Mouse (Mus musculus): ENCODE measurements around the gene Gm44511. TPM values are rescaled to one million over a fixed set of nuclear protein-coding genes. Genes with fewer than 3 reads are reported as not detected.
"Not testable (repeated sequence)": the region's sequence is repeated elsewhere in the genome, so short reads cannot be mapped to it uniquely, and the experiment has no call there.

Gm44511 gene
- polyA plus RNA-seq, 1 experiment from 2014 or later, result not detected

GRCm38 (mm10) chr6:128760416-128761143, 65.5 kb downstream of the Gm44511 start:
- under 1% methylated on average over 44 of the region's 44 CpGs for WGBS
- not testable (repeated sequence) for H3K4me1 ChIP-seq; H3K27me3 ChIP-seq (ENCODE audit: low read depth, poor library complexity, severe bottlenecking); H3K36me3 ChIP-seq; H3K9me3 ChIP-seq (replicated peaks)
- peak overlapping the region; percentile 68; the same call in 1 of the 2 replicates for H3K27ac ChIP-seq
- peak; percentile 93 for DNase-seq (ENCODE audit: low spot score)
- H3K4me3 ChIP-seq, result peak overlapping the region; percentile 62

DNA sequence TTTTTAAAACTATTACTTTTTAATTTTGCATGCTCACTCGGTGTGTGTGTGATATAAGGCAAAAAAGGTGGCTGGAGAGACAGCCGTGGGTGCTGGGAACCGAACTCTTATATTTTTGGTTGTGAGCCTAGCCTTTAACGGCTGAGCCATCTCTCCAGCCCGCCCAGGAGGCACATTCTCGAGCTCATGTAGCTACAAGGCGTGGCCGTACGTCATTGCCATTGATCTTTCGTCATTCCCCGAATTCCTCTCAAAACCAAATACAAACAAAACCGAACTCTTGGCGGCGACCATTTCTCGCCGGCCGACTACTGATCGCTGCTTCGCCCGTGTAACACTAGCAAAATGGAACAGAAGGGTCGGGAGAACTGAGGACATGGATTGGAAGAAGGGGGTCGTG, 66.1 kb downstream of the Gm44511 start:
- H3K9me3 ChIP-seq (replicated peaks); H3K4me1 ChIP-seq; H3K36me3 ChIP-seq; H3K27me3 ChIP-seq (ENCODE audit: low read depth, poor library complexity, severe bottlenecking): not testable (repeated sequence)
- WGBS, result under 1% methylated on average over 22 of the region's 22 CpGs
- Histone ChIP-seq H3K27ac (0 out of 2 replicates have a peak overlapping the region, but pooled peaks have one; percentile 53), H3K4me3 (peak overlapping the region; percentile 62)
- DNase-seq (ENCODE audit: low spot score), result peak; percentile 89

GRCm38 (mm10) chr6:128759221-128759950, 66.7 kb downstream of the Gm44511 start:
- Histone ChIP-seq H3K4me3 (peak overlapping the region; percentile 62), H3K27ac (no peak overlapping the region), H3K4me1 (peaks cover 8% of the 10 kb centered on the region; the same call in 1 of the 2 replicates), H3K9me3 (replicated peaks) (no peaks in the 10 kb centered on the region), H3K27me3 (ENCODE audit: low read depth, poor library complexity, severe bottlenecking) (no peaks in the 10 kb centered on the region), H3K36me3 (no peaks in the 10 kb centered on the region)
- WGBS, result 80% methylated on average over 5 of the region's 5 CpGs
- no peak for DNase-seq (ENCODE audit: low spot score)

- H3K9me3 ChIP-seq (replicated peaks); H3K4me3 ChIP-seq; H3K36me3 ChIP-seq; H3K4me1 ChIP-seq; H3K27me3 ChIP-seq (ENCODE audit: low read depth, poor library complexity, severe bottlenecking); H3K27ac ChIP-seq; DNase-seq (ENCODE audit: low spot score): not testable (repeated sequence)
- 51% methylated on average over 4 of the region's 4 CpGs for WGBS
Observed at GRCm38 (mm10) chr6:128755402-128755763, 70.7 kb downstream of the Gm44511 start.

DNA sequence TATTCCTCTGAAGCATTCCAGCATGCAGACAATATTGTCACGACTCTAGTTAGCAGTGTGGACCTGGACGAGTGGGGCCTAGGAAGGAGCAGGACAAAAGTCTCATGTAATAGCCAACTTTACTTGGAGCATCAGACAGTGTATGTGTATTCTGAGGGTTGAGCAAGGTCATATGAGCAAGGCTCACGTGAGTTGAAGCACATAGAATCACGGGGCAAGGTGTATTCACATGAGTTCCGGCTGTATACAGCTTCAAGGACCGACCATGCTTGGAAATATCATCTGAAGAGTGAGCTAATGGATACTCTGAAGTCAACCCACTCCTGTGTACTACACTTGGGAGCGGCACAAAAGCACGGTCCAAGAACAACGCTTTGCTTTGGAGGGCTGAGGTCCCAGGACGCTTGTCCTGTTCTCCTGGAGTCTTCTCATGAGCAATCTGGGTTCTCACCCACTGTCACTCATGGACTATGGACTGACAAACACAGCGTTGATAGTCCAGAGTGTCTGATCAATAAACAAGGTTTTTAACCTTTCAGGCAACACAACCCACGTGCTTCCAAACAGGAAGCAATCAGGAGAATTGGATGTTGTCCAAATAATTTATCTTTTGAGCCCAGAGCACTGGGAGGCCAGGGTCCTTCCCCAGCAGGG, 71.2 kb downstream of the Gm44511 start:
- not testable (repeated sequence) for H3K4me1 ChIP-seq; H3K9me3 ChIP-seq (replicated peaks); H3K4me3 ChIP-seq; H3K36me3 ChIP-seq; H3K27me3 ChIP-seq (ENCODE audit: low read depth, poor library complexity, severe bottlenecking); DNase-seq (ENCODE audit: low spot score); H3K27ac ChIP-seq
- WGBS, result 80% methylated on average over 12 of the region's 12 CpGs

DNA sequence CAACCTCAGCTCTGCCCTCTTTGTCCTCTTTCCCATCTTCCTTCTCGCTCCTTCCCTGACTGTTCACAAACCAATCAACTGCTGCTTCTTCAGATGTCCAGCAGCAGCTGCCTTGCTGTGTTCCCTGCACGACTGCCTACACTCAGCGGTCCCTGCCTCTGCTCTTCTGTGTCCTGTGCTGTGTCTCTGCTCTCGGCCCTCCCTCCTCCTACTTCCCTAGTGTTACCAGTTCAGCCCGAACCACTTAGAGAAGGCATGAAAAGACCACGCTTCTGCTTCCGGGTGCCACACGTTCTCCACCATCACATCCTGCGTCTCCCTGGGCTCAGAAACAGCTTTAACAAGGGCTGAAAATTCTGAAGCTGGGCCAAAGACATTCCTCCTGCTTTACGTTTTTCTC, 71.8 kb downstream of the Gm44511 start:
- not testable (repeated sequence) for H3K27ac ChIP-seq; H3K9me3 ChIP-seq (replicated peaks); H3K4me1 ChIP-seq; H3K27me3 ChIP-seq (ENCODE audit: low read depth, poor library complexity, severe bottlenecking); H3K4me3 ChIP-seq; DNase-seq (ENCODE audit: low spot score); H3K36me3 ChIP-seq
- 49% methylated on average over 10 of the region's 10 CpGs for WGBS

DNA sequence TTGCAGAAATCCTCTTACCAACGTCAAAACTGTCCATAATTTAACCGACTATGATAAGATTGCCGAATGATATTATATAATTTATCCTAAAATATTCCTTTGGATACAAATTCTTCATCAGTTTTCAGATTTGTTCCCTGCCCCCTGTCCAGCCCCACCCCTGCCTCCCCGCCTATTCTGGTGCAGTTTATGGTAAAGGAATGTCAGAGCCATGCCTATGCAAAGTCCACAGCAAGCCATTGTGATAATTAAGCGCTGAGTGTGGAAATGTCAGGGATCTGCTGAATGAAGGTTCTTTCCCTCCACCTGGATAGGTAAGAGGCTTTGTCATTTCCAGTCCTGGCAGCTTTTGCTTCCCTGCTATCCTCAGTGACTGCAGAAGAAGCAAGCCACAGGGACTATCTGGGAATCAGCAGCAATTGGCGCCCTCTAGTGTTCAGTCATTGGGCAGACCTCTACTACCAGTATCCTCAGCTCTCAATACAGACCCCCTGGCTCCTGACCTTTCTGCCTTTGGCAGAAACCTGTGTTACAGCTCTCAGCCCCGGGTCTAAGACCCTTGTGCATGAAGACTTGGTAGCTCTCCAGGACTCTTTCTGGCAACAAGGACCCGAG, 72.4 kb downstream of the Gm44511 start:
- WGBS, result 39% methylated on average over 8 of the region's 8 CpGs
- not testable (repeated sequence) for H3K36me3 ChIP-seq; H3K4me1 ChIP-seq; H3K4me3 ChIP-seq; H3K27me3 ChIP-seq (ENCODE audit: low read depth, poor library complexity, severe bottlenecking); H3K9me3 ChIP-seq (replicated peaks); H3K27ac ChIP-seq
- DNase-seq (ENCODE audit: low spot score), result peak; percentile 65

GRCm38 (mm10) chr6:128747006-128747405, 79.1 kb downstream of the Gm44511 start:
- 86% methylated on average over 6 of the region's 6 CpGs for WGBS
- not testable (repeated sequence) for H3K27ac ChIP-seq; H3K4me3 ChIP-seq; H3K4me1 ChIP-seq; H3K36me3 ChIP-seq; H3K9me3 ChIP-seq (replicated peaks); H3K27me3 ChIP-seq (ENCODE audit: low read depth, poor library complexity, severe bottlenecking); DNase-seq (ENCODE audit: low spot score)

DNA sequence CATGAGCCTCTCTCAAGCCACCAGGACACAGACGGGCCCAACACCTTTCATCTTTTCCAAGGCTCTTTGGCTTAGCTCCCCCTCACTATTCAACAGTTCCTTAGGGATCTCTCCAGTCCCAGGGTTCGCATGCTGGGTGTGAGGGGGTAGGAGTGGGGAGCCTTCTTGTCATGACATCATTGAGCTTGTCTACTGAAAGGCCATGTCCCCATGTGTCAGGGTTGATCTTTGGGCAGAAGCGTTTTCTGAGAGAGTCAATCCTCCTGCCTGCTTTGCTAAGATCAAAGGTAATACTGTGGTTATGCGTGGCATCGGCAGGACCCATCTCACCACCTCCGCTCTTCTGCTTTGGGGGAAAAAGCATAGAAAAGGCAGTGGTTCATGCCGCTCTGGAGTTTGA, 88.7 kb downstream of the Gm44511 start:
- Histone ChIP-seq H3K4me1 (0 out of 2 replicates have a peak, but pooled peaks cover 4% of the 10 kb centered on the region), H3K27me3 (ENCODE audit: low read depth, poor library complexity, severe bottlenecking) (no peaks in the 10 kb centered on the region), H3K9me3 (replicated peaks) (no peaks in the 10 kb centered on the region), H3K27ac (no peak overlapping the region), H3K4me3 (no peak overlapping the region), H3K36me3 (no peaks in the 10 kb centered on the region)
- no peak for DNase-seq (ENCODE audit: low spot score)
- WGBS, result 86% methylated on average over 7 of the region's 7 CpGs

DNA sequence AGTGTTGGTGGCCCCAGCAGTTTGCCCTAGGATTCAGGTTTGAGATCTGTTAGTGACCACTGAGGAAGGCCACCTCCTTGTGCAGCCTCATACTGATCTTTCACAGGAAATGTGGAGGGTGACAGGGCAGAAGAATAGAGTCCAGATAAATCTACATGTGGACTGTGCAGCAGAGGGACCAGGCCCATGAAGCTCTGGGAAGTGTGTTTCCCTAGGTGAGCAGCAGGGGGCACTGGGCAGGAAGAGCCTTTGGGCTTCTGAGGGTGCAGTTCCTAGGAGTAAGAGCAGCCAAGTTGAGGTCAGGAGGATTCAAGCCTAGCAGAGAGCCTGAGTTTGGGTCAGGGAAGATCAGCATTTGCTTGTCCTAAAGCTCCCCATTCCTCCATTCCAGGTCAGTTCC, 90.0 kb downstream of the Gm44511 start:
- Histone ChIP-seq H3K4me3 (no peak overlapping the region), H3K27me3 (ENCODE audit: low read depth, poor library complexity, severe bottlenecking) (no peaks in the 10 kb centered on the region), H3K36me3 (no peaks in the 10 kb centered on the region), H3K4me1 (0 out of 2 replicates have a peak, but pooled peaks cover 4% of the 10 kb centered on the region), H3K9me3 (replicated peaks) (no peaks in the 10 kb centered on the region), H3K27ac (no peak overlapping the region)
- DNase-seq (ENCODE audit: low spot score), result no peak

- Histone ChIP-seq H3K36me3 (no peaks in the 10 kb centered on the region), H3K27ac (no peak overlapping the region), H3K4me3 (no peak overlapping the region), H3K9me3 (replicated peaks) (no peaks in the 10 kb centered on the region), H3K27me3 (ENCODE audit: low read depth, poor library complexity, severe bottlenecking) (no peaks in the 10 kb centered on the region), H3K4me1 (0 out of 2 replicates have a peak, but pooled peaks cover 4% of the 10 kb centered on the region)
- DNase-seq (ENCODE audit: low spot score), result no peak
Observed at GRCm38 (mm10) chr6:128734896-128735295, 91.2 kb downstream of the Gm44511 start.

DNA sequence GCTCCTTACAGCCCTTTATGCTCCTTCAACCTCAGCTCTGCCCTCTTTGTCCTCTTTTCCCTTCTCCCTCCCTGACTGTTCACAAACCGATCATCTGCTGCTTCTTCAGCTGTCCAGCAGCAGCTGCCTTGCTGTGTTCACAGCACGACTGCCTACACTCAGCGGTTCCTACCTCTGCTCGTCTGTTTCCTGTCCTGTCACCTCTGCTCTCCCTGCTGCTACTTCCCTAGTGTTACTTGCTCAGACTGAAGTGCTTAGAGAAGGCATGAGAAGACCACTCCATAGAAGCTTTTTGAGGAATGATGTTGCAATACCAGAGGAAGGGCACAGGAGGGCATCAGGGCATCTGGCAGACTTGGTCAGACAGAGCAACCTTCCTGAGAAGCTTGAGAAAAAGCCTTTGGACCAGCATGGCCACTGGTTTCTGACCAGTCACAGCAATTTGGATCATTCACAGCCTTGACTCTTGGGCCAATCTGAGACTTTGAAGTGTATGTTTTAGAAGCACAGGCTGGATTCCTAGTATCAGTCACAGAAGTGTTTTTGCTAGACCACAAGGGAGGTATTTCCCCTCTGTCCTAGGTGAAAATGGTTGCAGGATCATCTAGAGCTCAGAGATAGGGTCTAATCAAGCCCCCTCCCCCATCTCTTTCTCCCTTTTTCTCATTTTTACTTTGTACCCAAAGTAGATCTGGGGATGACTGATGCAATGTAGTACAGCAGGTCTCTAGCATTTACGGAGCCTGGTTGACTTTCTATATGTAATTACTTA, 92.0 kb downstream of the Gm44511 start:
- no peaks in the 10 kb centered on the region for H3K36me3 ChIP-seq
- no peak for DNase-seq (ENCODE audit: low spot score)
- no peaks in the 10 kb centered on the region for H3K27me3 ChIP-seq (ENCODE audit: low read depth, poor library complexity, severe bottlenecking)
- H3K4me3 ChIP-seq, result no peak overlapping the region
- WGBS, result 66% methylated on average over 5 of the region's 5 CpGs
- H3K4me1 ChIP-seq, result 0 out of 2 replicates have a peak, but pooled peaks cover 4% of the 10 kb centered on the region
- H3K9me3 ChIP-seq (replicated peaks), result no peaks in the 10 kb centered on the region
- H3K27ac ChIP-seq, result no peak overlapping the region

Data from limb, embryonic 10.5 days (tissue).